Mouse (Mus musculus) heart, embryonic 11.5 days (tissue): Measurements from ENCODE around the gene Med16. TPM values are rescaled to one million over a fixed set of nuclear protein-coding genes. Genes with fewer than 3 reads are reported as not detected.
"Not testable (repeated sequence)": the region's sequence is repeated elsewhere in the genome, so short reads cannot be mapped to it uniquely, and the experiment has no call there.

ENCODE experiments used
- ATAC-seq: fragments of 200-750 bp; cut with Nextera tagmentation; replicated peaks from 2 replicates; pipeline ENCODE4 v1.8.0; 2017; ENCODE audit warnings: moderate library complexity; ENCODE audit not compliant: insufficient number of reproducible peaks, low FRiP score, low TSS enrichment
- H3K27ac ChIP-seq: fragments of 300-500 bp; sonication (generic); 2 replicates; pipeline ENCODE4 v1.5.1; 2014; ENCODE audit warnings: mild to moderate bottlenecking, low read depth, low read length
- H3K27me3 ChIP-seq: fragments of 300-500 bp; sonication (generic); 2 replicates; pipeline ENCODE4 v1.6.1; 2014; ENCODE audit warnings: mild to moderate bottlenecking, low read length, mixed read lengths; ENCODE audit not compliant: control insufficient read depth, insufficient read depth
- H3K36me3 ChIP-seq: fragments of 300-500 bp; sonication (generic); 2 replicates; pipeline ENCODE4 v1.6.1; 2014; ENCODE audit warnings: mild to moderate bottlenecking, low read length, moderate library complexity, mixed read lengths; ENCODE audit not compliant: control insufficient read depth, insufficient read depth
- H3K4me1 ChIP-seq: fragments of 300-500 bp; sonication (generic); 2 replicates; pipeline ENCODE4 v1.6.1; 2014; ENCODE audit warnings: low read length; ENCODE audit not compliant: control insufficient read depth, insufficient read depth
- H3K4me2 ChIP-seq: fragments of 300-500 bp; sonication (generic); 2 replicates; pipeline ENCODE4 v1.6.1; 2014; ENCODE audit warnings: mild to moderate bottlenecking, moderate library complexity
- H3K4me3 ChIP-seq: fragments of 300-500 bp; sonication (generic); 2 replicates; pipeline ENCODE4 v1.5.1; 2014; ENCODE audit warnings: low read depth, low read length
- H3K9ac ChIP-seq: fragments of 300-500 bp; sonication (generic); 2 replicates; pipeline ENCODE4 v1.6.1; 2014; ENCODE audit warnings: mild to moderate bottlenecking, low read depth, low read length, moderate library complexity
- H3K9me3 ChIP-seq: fragments of 300-500 bp; sonication (generic); replicated peaks from 2 replicates; pipeline ENCODE4 v1.6.1; 2016; ENCODE audit warnings: low read length; ENCODE audit not compliant: control insufficient read depth
- WGBS: fragments of 180-500 bp; shearing (Covaris S2); extraction: QIAGEN DNeasy Blood & Tissue Kit; methylation state at CpG from one replicate; pipeline ENCODE4 v1.1.7; 2014; ENCODE audit not compliant: insufficient replicate concordance; 5-methylcytosine and 5-hydroxymethylcytosine counted together
- polyA plus RNA-seq: library from polyadenylated mRNA; unstranded; fragments of >200 nt; fragmentation: Nextera tagmentation; extraction: Ambion mirVana; gene quantifications from 2 replicates; pipeline ENCODE4 v1.2.1, GENCODE M21; 2014

Gene Med16
- polyA plus RNA-seq, 1 experiment from 2014 or later: 30.9 TPM

DNA sequence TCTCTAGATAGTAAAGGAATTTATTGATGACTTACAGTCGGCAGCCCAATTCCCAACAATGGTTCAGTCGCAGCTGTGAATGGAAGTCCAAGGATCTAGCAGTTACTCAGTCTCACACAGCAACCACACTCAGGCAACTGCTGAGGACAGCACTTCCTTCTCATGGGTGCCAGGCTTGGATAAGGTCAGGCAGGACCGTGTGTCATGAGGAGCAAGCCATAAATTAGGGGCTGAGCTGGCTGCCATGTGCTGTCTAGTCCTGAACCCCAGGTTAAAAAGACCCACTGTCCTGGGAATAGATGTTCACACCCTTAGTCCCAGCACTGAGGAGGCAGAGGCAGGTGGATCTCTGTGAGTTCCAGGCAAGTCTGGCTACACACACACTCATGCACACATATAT lies 23.8 kb downstream of the Med16 start:
- Histone ChIP-seq H3K4me1 (peaks cover 15% of the 10 kb centered on the region), H3K27me3 (peaks cover 14% of the 10 kb centered on the region)
- not testable (repeated sequence) for ATAC-seq, H3K9ac ChIP-seq, H3K4me3 ChIP-seq, H3K27ac ChIP-seq, H3K4me2 ChIP-seq, H3K9me3 ChIP-seq, H3K36me3 ChIP-seq
- WGBS: 61% methylated on average over 2 of the region's 3 CpGs

DNA sequence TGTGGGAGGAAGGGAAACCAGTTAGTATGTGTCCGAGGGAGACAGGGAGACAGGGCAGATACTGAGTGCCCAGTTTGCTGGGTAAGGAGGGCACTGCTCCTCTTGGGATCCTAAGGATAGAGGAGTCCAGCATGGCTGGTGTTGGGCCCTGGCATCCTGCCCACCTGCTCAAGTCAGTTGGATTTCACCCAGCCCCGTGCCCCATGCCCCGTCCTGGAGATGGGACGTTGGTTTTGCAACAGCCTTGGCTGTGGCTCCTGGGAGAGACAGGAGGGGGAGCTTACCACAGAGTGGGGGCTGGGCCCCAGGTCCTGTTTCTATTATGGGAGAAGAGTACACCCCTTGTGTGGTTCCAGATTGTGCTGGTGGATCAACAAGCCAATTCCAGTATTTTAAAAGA lies 24.3 kb downstream of the Med16 start:
- ATAC-seq: no peak
- 57% methylated on average over 4 of the region's 4 CpGs for WGBS
- peaks cover 17% of the 10 kb centered on the region for H3K4me1 ChIP-seq
- no peak overlapping the region for H3K4me3 ChIP-seq
- no peaks in the 10 kb centered on the region for H3K36me3 ChIP-seq
- H3K9ac ChIP-seq: no peak overlapping the region
- H3K27me3 ChIP-seq: peaks cover 14% of the 10 kb centered on the region
- no peak overlapping the region for H3K4me2 ChIP-seq
- H3K9me3 ChIP-seq: no peaks in the 10 kb centered on the region
- no peak overlapping the region for H3K27ac ChIP-seq

GRCm38 (mm10) chr10:79883297-79884084 lies 25.2 kb downstream of the Med16 start:
- no peak for ATAC-seq
- Histone ChIP-seq H3K9ac (peak overlapping the region; percentile 35; the same call in 1 of the 2 replicates), H3K4me1 (peaks cover 19% of the 10 kb centered on the region), H3K4me3 (no peak overlapping the region), H3K9me3 (no peaks in the 10 kb centered on the region), H3K36me3 (no peaks in the 10 kb centered on the region), H3K27me3 (peaks cover 14% of the 10 kb centered on the region), H3K4me2 (peak overlapping the region; percentile 33), H3K27ac (no peak overlapping the region)
- 15% methylated on average over 22 of the region's 22 CpGs for WGBS

DNA sequence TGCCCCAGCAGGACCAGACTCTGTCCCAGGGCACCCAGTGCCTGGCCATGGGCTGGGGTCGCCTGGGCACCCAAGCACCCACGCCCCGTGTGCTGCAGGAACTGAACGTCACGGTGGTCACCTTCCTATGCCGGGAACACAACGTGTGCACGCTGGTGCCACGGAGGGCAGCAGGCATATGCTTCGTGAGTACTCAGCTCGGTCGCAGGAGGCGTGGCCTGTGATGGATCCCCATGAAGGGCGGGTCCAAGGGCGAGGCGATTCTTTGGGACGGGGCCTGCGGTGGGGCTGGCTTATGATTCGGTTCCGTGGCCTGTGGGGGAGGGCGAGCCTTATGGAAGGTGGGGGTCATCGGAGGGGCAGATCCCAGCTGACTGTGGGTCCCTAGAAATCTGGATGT lies 26.7 kb downstream of the Med16 start:
- peaks cover 19% of the 10 kb centered on the region for H3K4me1 ChIP-seq
- peak overlapping the region; percentile 44; the same call in 1 of the 2 replicates for H3K9ac ChIP-seq
- no peak overlapping the region for H3K27ac ChIP-seq
- peaks cover 14% of the 10 kb centered on the region for H3K27me3 ChIP-seq
- no peaks in the 10 kb centered on the region for H3K9me3 ChIP-seq
- peak overlapping the region; percentile 57 for H3K4me2 ChIP-seq
- no peaks in the 10 kb centered on the region for H3K36me3 ChIP-seq
- peak overlapping the region; percentile 27 for H3K4me3 ChIP-seq
- 5% methylated on average over 22 of the region's 22 CpGs for WGBS
- ATAC-seq: no peak

- H3K9ac ChIP-seq: no peak overlapping the region
- no peak for ATAC-seq
Observed at GRCm38 (mm10) chr10:79880721-79881120, 28.0 kb downstream of the Med16 start.

DNA sequence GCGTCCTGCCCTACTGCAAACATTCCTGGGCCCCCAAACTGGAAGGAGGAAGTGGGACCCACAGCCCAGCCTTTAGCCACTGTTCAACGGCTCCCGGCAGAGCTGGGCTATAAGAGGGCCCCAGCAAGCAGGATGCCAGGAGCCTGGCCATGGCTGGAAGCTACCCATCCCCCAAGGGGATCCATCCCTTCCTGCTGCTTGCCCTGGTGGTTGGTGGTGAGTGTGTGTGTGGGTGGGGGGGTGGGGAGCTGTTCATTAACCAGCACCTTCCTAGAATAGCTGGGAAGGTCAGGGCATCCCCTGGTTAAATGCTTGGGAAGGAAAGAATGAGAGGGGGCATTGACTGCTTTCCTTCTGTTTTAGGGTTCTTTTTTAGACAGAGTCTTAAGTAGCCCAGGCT lies 29.2 kb downstream of the Med16 start:
- Histone ChIP-seq H3K9me3 (no peaks in the 10 kb centered on the region), H3K9ac (no peak overlapping the region), H3K4me1 (peaks cover 21% of the 10 kb centered on the region), H3K27me3 (peaks cover 15% of the 10 kb centered on the region), H3K27ac (no peak overlapping the region), H3K4me3 (no peak overlapping the region), H3K4me2 (no peak overlapping the region), H3K36me3 (no peaks in the 10 kb centered on the region)
- 41% methylated on average over 3 of the region's 3 CpGs for WGBS
- no peak for ATAC-seq

More at GRCm38 (mm10) chr10:79880721-79881120, 28.0 kb downstream of the Med16 start:
- no peaks in the 10 kb centered on the region for H3K36me3 ChIP-seq
- WGBS: 15% methylated on average over 9 of the region's 9 CpGs
- H3K4me3 ChIP-seq: no peak overlapping the region
- no peak overlapping the region for H3K27ac ChIP-seq
- H3K4me1 ChIP-seq: peaks cover 19% of the 10 kb centered on the region
- H3K9me3 ChIP-seq: no peaks in the 10 kb centered on the region
- peaks cover 14% of the 10 kb centered on the region for H3K27me3 ChIP-seq
- peak overlapping the region; percentile 7; the same call in 1 of the 2 replicates for H3K4me2 ChIP-seq

DNA sequence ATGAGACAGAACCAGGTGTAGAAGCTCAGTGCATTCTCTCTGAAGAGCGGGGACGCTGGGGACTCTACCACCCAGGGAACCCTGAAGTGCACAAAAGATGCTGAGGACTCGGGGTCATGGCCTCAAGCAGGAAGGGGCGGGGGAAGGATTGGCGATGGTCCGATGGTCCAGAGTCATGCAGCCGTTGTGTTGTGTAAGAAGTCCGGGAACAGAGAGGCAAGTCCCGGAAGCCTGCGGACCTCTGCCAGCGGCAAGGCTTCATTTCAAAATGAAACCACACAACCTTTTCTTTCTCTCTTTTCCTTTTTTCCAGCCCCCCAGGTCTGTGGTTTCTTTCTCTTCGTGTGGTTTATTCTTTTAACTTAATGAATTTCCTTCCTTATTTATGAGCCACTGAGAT lies 31.0 kb downstream of the Med16 start:
- Histone ChIP-seq H3K27me3 (peaks cover 15% of the 10 kb centered on the region), H3K36me3 (no peaks in the 10 kb centered on the region), H3K4me2 (no peak overlapping the region), H3K4me3 (no peak overlapping the region), H3K9me3 (no peaks in the 10 kb centered on the region), H3K27ac (no peak overlapping the region), H3K9ac (no peak overlapping the region), H3K4me1 (peaks cover 25% of the 10 kb centered on the region)
- 57% methylated on average over 12 of the region's 12 CpGs for WGBS
- ATAC-seq: no peak

DNA sequence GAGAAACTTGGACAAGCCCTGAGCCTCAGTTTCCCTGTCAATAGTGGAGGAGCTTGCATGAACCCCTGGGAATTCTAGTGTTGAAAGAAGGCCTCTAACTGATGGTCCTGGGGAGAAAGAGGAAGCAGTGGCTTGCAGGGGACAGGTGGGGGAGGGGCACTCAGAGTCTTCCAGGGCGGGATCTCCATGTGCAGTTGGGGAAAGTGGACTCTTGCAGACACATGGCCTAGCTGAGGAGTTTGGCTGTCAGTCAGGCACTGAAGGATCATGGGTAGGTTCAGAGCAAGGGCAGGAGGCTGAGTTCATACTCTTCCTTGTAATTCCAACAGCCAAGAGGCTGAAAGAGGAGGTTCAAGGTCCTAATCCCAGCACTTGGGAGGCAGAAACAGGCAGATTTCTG lies 31.5 kb downstream of the Med16 start:
- Histone ChIP-seq H3K4me1 (peaks cover 20% of the 10 kb centered on the region), H3K27me3 (peaks cover 12% of the 10 kb centered on the region), H3K4me2 (no peak overlapping the region), H3K9me3 (no peaks in the 10 kb centered on the region), H3K9ac (no peak overlapping the region), H3K4me3 (no peak overlapping the region), H3K27ac (no peak overlapping the region), H3K36me3 (no peaks in the 10 kb centered on the region)
- WGBS: 36% methylated on average over 1 of the region's 1 CpGs
- no peak for ATAC-seq
